Mouse (Mus musculus): Measurements from ENCODE around the gene 2010111I01Rik. TPM values are rescaled to one million over a fixed set of nuclear protein-coding genes. Genes with fewer than 3 reads are reported as not detected.

2010111I01Rik gene
- polyA plus RNA-seq, 2 experiments: 10.7 to 13.6 TPM

- no peak overlapping the region for H3K4me3 ChIP-seq (ENCODE audit: insufficient read depth in 1 of 2, low read depth in 2 of 2, low read length in 2 of 2)
- no peak overlapping the region for H3K4me2 ChIP-seq (ENCODE audit: low read depth)
- H3K27me3 ChIP-seq (ENCODE audit: control insufficient read depth, insufficient read depth, low read length): no peaks in the 10 kb centered on the region
- H3K9me3 ChIP-seq (ENCODE audit: control insufficient read depth, low read length): no peaks in the 10 kb centered on the region
- no peaks in the 10 kb centered on the region for H3K36me3 ChIP-seq (replicated peaks; ENCODE audit: control insufficient read depth, insufficient read depth, low read depth)
- no peak overlapping the region for H3K27ac ChIP-seq
- no peaks in the 10 kb centered on the region; a peak in 2 of 4 replicates for H3K4me1 ChIP-seq (replicated peaks; ENCODE audit: control insufficient read depth in 2 of 2, insufficient read depth in 2 of 2, low read length in 1 of 2)
- TF ChIP-seq CTCF (IDR thresholded peaks at IDR 0.05; ENCODE audit: low read depth) (no peak), EP300 (IDR thresholded peaks at IDR 0.05; ENCODE audit: low read depth) (no peak)
- DNase-seq (ENCODE audit: low read depth in 3 of 3, low spot score in 3 of 3) (no peak), ATAC-seq (ENCODE audit: insufficient read depth) (no peak)
- 66% methylated on average over 8 of the region's 8 CpGs for WGBS (ENCODE audit: insufficient replicate concordance)
- no peak overlapping the region for H3K9ac ChIP-seq (replicated peaks)
Measured at GRCm38 (mm10) chr13:63337239-63337960, 372.7 kb downstream of the 2010111I01Rik start.

- 79% methylated on average over 4 of the region's 4 CpGs for WGBS (ENCODE audit: insufficient replicate concordance)
- Histone ChIP-seq H3K36me3 (replicated peaks; ENCODE audit: control insufficient read depth, insufficient read depth, low read depth) (no peaks in the 10 kb centered on the region), H3K27me3 (ENCODE audit: control insufficient read depth, insufficient read depth, low read length) (no peaks in the 10 kb centered on the region), H3K4me2 (ENCODE audit: low read depth) (no peak overlapping the region), H3K4me3 (ENCODE audit: insufficient read depth in 1 of 2, low read depth in 2 of 2, low read length in 2 of 2) (no peak overlapping the region), H3K27ac (no peak overlapping the region), H3K9me3 (ENCODE audit: control insufficient read depth, low read length) (no peaks in the 10 kb centered on the region), H3K9ac (replicated peaks) (no peak overlapping the region), H3K4me1 (replicated peaks; ENCODE audit: control insufficient read depth in 2 of 2, insufficient read depth in 2 of 2, low read length in 1 of 2) (no peaks in the 10 kb centered on the region; a peak in 2 of 4 replicates)
- TF ChIP-seq EP300 (IDR thresholded peaks at IDR 0.05; ENCODE audit: low read depth): no peak
- no peak for ATAC-seq (ENCODE audit: insufficient read depth)
- no peak for DNase-seq (ENCODE audit: low read depth in 3 of 3, low spot score in 3 of 3)
Measured at GRCm38 (mm10) chr13:63339946-63340345, 375.3 kb downstream of the 2010111I01Rik start.

GRCm38 (mm10) chr13:63342781-63343180 is 378.1 kb downstream of the 2010111I01Rik start:
- Histone ChIP-seq H3K9me3 (ENCODE audit: control insufficient read depth, low read length) (no peaks in the 10 kb centered on the region), H3K27me3 (ENCODE audit: control insufficient read depth, insufficient read depth, low read length) (no peaks in the 10 kb centered on the region), H3K4me3 (ENCODE audit: insufficient read depth in 1 of 2, low read depth in 2 of 2, low read length in 2 of 2) (no peak overlapping the region), H3K9ac (replicated peaks) (no peak overlapping the region), H3K4me2 (ENCODE audit: low read depth) (no peak overlapping the region), H3K27ac (no peak overlapping the region), H3K36me3 (replicated peaks; ENCODE audit: control insufficient read depth, insufficient read depth, low read depth) (no peaks in the 10 kb centered on the region), H3K4me1 (replicated peaks; ENCODE audit: control insufficient read depth in 2 of 2, insufficient read depth in 2 of 2, low read length in 1 of 2) (no peaks in the 10 kb centered on the region)
- WGBS (ENCODE audit: insufficient replicate concordance): 70% methylated on average over 2 of the region's 2 CpGs
- DNase-seq (ENCODE audit: low read depth in 3 of 3, low spot score in 3 of 3): no peak
- no peak for TF ChIP-seq EP300 (IDR thresholded peaks at IDR 0.05; ENCODE audit: low read depth)
- ATAC-seq (ENCODE audit: insufficient read depth): no peak

GRCm38 (mm10) chr13:63344481-63344880 is 379.8 kb downstream of the 2010111I01Rik start:
- TF ChIP-seq CTCF (IDR thresholded peaks at IDR 0.05; ENCODE audit: low read depth): no peak
- TF ChIP-seq EP300 (IDR thresholded peaks at IDR 0.05; ENCODE audit: low read depth): no peak
- no peak for DNase-seq (ENCODE audit: low read depth in 3 of 3, low spot score in 3 of 3)
- Histone ChIP-seq H3K9me3 (ENCODE audit: control insufficient read depth, low read length) (no peaks in the 10 kb centered on the region), H3K4me2 (ENCODE audit: low read depth) (no peak overlapping the region), H3K27me3 (ENCODE audit: control insufficient read depth, insufficient read depth, low read length) (no peaks in the 10 kb centered on the region), H3K4me1 (replicated peaks; ENCODE audit: control insufficient read depth in 2 of 2, insufficient read depth in 2 of 2, low read length in 1 of 2) (no peaks in the 10 kb centered on the region), H3K36me3 (replicated peaks; ENCODE audit: control insufficient read depth, insufficient read depth, low read depth) (no peaks in the 10 kb centered on the region), H3K4me3 (ENCODE audit: insufficient read depth in 1 of 2, low read depth in 2 of 2, low read length in 2 of 2) (no peak overlapping the region), H3K9ac (replicated peaks) (no peak overlapping the region), H3K27ac (no peak overlapping the region)
- ATAC-seq (ENCODE audit: insufficient read depth): no peak
- 87% methylated on average over 3 of the region's 3 CpGs for WGBS (ENCODE audit: insufficient replicate concordance)

GRCm38 (mm10) chr13:63345476-63346225 is 381.0 kb downstream of the 2010111I01Rik start:
- no peaks in the 10 kb centered on the region for H3K4me1 ChIP-seq (replicated peaks; ENCODE audit: control insufficient read depth in 2 of 2, insufficient read depth in 2 of 2, low read length in 1 of 2)
- DNase-seq (ENCODE audit: low read depth in 3 of 3, low spot score in 3 of 3) (no peak), ATAC-seq (ENCODE audit: insufficient read depth) (no peak)
- H3K4me3 ChIP-seq (ENCODE audit: insufficient read depth in 1 of 2, low read depth in 2 of 2, low read length in 2 of 2): no peak overlapping the region
- no peaks in the 10 kb centered on the region for H3K27me3 ChIP-seq (ENCODE audit: control insufficient read depth, insufficient read depth, low read length)
- H3K9me3 ChIP-seq (ENCODE audit: control insufficient read depth, low read length): no peaks in the 10 kb centered on the region
- no peak overlapping the region for H3K4me2 ChIP-seq (ENCODE audit: low read depth)
- H3K36me3 ChIP-seq (replicated peaks; ENCODE audit: control insufficient read depth, insufficient read depth, low read depth): no peaks in the 10 kb centered on the region
- TF ChIP-seq EP300 (IDR thresholded peaks at IDR 0.05; ENCODE audit: low read depth) (no peak), CTCF (IDR thresholded peaks at IDR 0.05; ENCODE audit: low read depth) (no peak)
- no peak overlapping the region for H3K9ac ChIP-seq (replicated peaks)
- WGBS (ENCODE audit: insufficient replicate concordance): 68% methylated on average over 5 of the region's 5 CpGs
- H3K27ac ChIP-seq: no peak overlapping the region

Data from liver, embryonic 14.5 days (tissue).